Mouse (Mus musculus) midbrain, embryonic 16.5 days (tissue): ENCODE measurements around the gene Gpm6a. TPM values are rescaled to one million over a fixed set of nuclear protein-coding genes. Genes with fewer than 3 reads are reported as not detected.
A peak's percentile ranks its signal among the peaks of the same experiment; 100 is the strongest.

ENCODE experiments used
- ATAC-seq: fragments of 200-750 bp; cut with Nextera tagmentation; 2 replicates; pipeline ENCODE4 v1.8.0; 2017; ENCODE audit warnings: moderate TSS enrichment
- H3K27ac ChIP-seq: fragments of 300-500 bp; sonication (generic); 2 replicates; pipeline ENCODE4 v1.5.1; 2014; ENCODE audit warnings: mild to moderate bottlenecking, low read length, mixed read lengths
- H3K27me3 ChIP-seq: fragments of 300-500 bp; sonication (generic); 2 replicates; pipeline ENCODE4 v1.6.1; 2014; ENCODE audit warnings: low read depth, low read length, mixed read lengths; ENCODE audit not compliant: control insufficient read depth, insufficient read depth
- H3K36me3 ChIP-seq: fragments of 300-500 bp; sonication (generic); 2 replicates; pipeline ENCODE4 v1.6.1; 2014; ENCODE audit warnings: mild to moderate bottlenecking, low read length, moderate library complexity, mixed read lengths; ENCODE audit not compliant: control insufficient read depth, insufficient read depth
- H3K4me1 ChIP-seq: fragments of 300-500 bp; sonication (generic); 2 replicates; pipeline ENCODE4 v1.6.1; 2014; ENCODE audit warnings: mild to moderate bottlenecking, low read length, mixed read lengths; ENCODE audit not compliant: control insufficient read depth, insufficient read depth
- H3K4me2 ChIP-seq: fragments of 300-500 bp; sonication (generic); 2 replicates; pipeline ENCODE4 v1.6.1; 2014; ENCODE audit warnings: mild to moderate bottlenecking, low read length, mixed read lengths
- H3K4me3 ChIP-seq: fragments of 300-500 bp; sonication (generic); 2 replicates; pipeline ENCODE4 v1.5.1; 2014; ENCODE audit warnings: low read depth, mild to moderate bottlenecking, low read length, moderate library complexity, mixed read lengths
- H3K9ac ChIP-seq: fragments of 300-500 bp; sonication (generic); 2 replicates; pipeline ENCODE4 v1.6.1; 2014; ENCODE audit warnings: low read depth, low read length, mixed read lengths
- H3K9me3 ChIP-seq: fragments of 300-500 bp; sonication (generic); replicated peaks from 2 replicates; pipeline ENCODE4 v1.6.1; 2014; ENCODE audit warnings: mild to moderate bottlenecking, low read length, mixed read lengths; ENCODE audit not compliant: control insufficient read depth, poor library complexity, severe bottlenecking
- WGBS: fragments of 180-500 bp; shearing (Covaris S2); extraction: QIAGEN DNeasy Blood & Tissue Kit; methylation state at CpG from one replicate; pipeline ENCODE4 v1.1.7; 2014; 5-methylcytosine and 5-hydroxymethylcytosine counted together
- polyA plus RNA-seq: library from polyadenylated mRNA; unstranded; fragments of >200 nt; fragmentation: Nextera tagmentation; extraction: Ambion mirVana; gene quantifications from 2 replicates; pipeline ENCODE4 v1.2.1, GENCODE M21; 2015

Gpm6a gene
- polyA plus RNA-seq, 1 experiment from 2014 or later: 676 TPM

- WGBS: 63% methylated on average over 2 of the region's 2 CpGs
- no peaks in the 10 kb centered on the region for H3K36me3 ChIP-seq
- no peak for ATAC-seq
- no peaks in the 10 kb centered on the region for H3K27me3 ChIP-seq
- H3K4me3 ChIP-seq: no peak overlapping the region
- H3K4me2 ChIP-seq: no peak overlapping the region
- H3K27ac ChIP-seq: no peak overlapping the region
- H3K9me3 ChIP-seq: no peaks in the 10 kb centered on the region
- no peaks in the 10 kb centered on the region for H3K4me1 ChIP-seq
- no peak overlapping the region for H3K9ac ChIP-seq
Observed at GRCm38 (mm10) chr8:55103065-55103464, 148.4 kb downstream of the Gpm6a start.

- no peaks in the 10 kb centered on the region for H3K27me3 ChIP-seq
- 36% methylated on average over 3 of the region's 3 CpGs for WGBS
- H3K9me3 ChIP-seq: no peaks in the 10 kb centered on the region
- H3K9ac ChIP-seq: no peak overlapping the region
- no peak overlapping the region for H3K4me2 ChIP-seq
- H3K4me1 ChIP-seq: no peaks in the 10 kb centered on the region
- H3K36me3 ChIP-seq: no peaks in the 10 kb centered on the region
- H3K4me3 ChIP-seq: no peak overlapping the region
- ATAC-seq: peak; percentile 75
- H3K27ac ChIP-seq: no peak overlapping the region
Observed at GRCm38 (mm10) chr8:55103891-55104481, 149.3 kb downstream of the Gpm6a start.

Other genes starting within 250 kb of the Gpm6a start
- gene Wdr17, start 67.7 kb upstream of the Gpm6a start, polyA plus RNA-seq: 19.4 and 22.3 TPM in 2 replicates